Mouse (Mus musculus): Measurements from ENCODE around the gene Hoxa7.

DNA sequence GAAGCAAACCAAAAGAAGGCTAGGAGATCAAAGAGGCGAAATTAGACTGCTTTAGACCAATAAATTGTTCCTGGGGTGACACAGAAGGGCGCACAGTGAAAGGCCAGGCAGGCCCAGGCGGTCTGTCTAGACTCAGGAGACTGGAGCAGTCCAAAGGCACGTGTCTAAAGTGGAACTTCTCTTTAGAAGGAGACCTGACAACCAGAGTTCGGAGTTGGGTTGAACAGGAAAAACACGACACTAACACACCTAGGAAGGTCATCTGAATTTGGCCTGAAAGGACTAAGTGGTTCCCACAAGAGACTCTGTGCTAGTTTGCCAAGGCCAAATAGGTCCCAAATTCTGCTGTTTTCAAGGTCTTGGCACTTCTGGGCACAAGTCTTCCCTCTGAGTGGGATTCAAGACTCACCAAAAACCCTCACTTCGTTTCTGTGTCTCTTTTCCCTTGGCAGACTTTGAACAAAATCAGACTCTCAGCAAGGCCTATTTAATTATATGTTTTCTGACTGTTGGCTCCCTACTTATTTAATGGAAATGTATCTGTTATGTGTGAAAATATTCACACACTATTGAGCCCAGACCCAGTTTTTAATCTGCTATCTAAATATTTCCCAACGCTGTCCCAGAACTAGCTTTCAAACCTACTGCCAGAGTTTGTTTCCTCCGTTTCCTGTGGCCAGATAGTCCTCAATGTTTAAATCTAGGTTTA is 2.3 kb downstream of the Hoxa7 start:
- TF ChIP-seq POLR2A (IDR thresholded peaks at IDR 0.05; ENCODE audit: borderline replicate concordance, low read depth, low read length) (no peak), CTCF (IDR thresholded peaks at IDR 0.05; ENCODE audit: low read depth, low read length) (no peak)
